Mouse (Mus musculus) hindbrain, embryonic 13.5 days (tissue): ENCODE results near the gene Gm20388. TPM values are rescaled to one million over a fixed set of nuclear protein-coding genes. Genes with fewer than 3 reads are reported as not detected.

Source experiments
- ATAC-seq: fragments of 200-750 bp; cut with Nextera tagmentation; 2 replicates; pipeline ENCODE4 v1.8.0; 2017; ENCODE audit warnings: moderate TSS enrichment; ENCODE audit not compliant: low FRiP score
- H3K27ac ChIP-seq: fragments of 300-500 bp; sonication (generic); 2 replicates; pipeline ENCODE4 v1.5.1; 2015; ENCODE audit warnings: inconsistent platforms, mild to moderate bottlenecking, moderate library complexity
- H3K27me3 ChIP-seq: fragments of 300-500 bp; sonication (generic); 2 replicates; pipeline ENCODE4 v1.6.1; 2015; ENCODE audit warnings: mild to moderate bottlenecking, inconsistent platforms
- H3K36me3 ChIP-seq: fragments of 300-500 bp; sonication (generic); 2 replicates; pipeline ENCODE4 v1.6.1; 2015; ENCODE audit warnings: mild to moderate bottlenecking, inconsistent platforms
- H3K4me1 ChIP-seq: fragments of 300-500 bp; sonication (generic); replicated peaks from 2 replicates; pipeline ENCODE4 v1.6.1; 2015; ENCODE audit warnings: inconsistent platforms
- H3K4me2 ChIP-seq: fragments of 300-500 bp; sonication (generic); 2 replicates; pipeline ENCODE4 v1.6.1; 2015; ENCODE audit warnings: inconsistent platforms, mild to moderate bottlenecking, moderate library complexity
- H3K4me3 ChIP-seq: fragments of 300-500 bp; sonication (generic); 2 replicates; pipeline ENCODE4 v1.5.1; 2015; ENCODE audit warnings: mild to moderate bottlenecking, inconsistent platforms
- H3K9ac ChIP-seq: fragments of 300-500 bp; sonication (generic); 2 replicates; pipeline ENCODE4 v1.6.1; 2015; ENCODE audit warnings: mild to moderate bottlenecking, inconsistent platforms
- H3K9me3 ChIP-seq: fragments of 300-500 bp; sonication (generic); 2 replicates; pipeline ENCODE4 v1.6.1; 2016; ENCODE audit warnings: inconsistent platforms
- WGBS: fragments of 180-500 bp; shearing (Covaris S2); methylation state at CpG from one replicate; pipeline ENCODE4 v1.1.7; 2015; 5-methylcytosine and 5-hydroxymethylcytosine counted together
- polyA plus RNA-seq: library from polyadenylated mRNA; unstranded; fragments of >200 nt; fragmentation: Nextera tagmentation; extraction: Ambion mirVana; gene quantifications from 2 replicates; pipeline ENCODE4 v1.2.1, GENCODE M21; 2015

Gm20388 gene
- polyA plus RNA-seq, 1 experiment from 2014 or later, result 1.9 TPM

GRCm38 (mm10) chr8:122961458-122961857, 3050.8 kb downstream of the Gm20388 start:
- Histone ChIP-seq H3K27ac (no peak overlapping the region), H3K27me3 (no peaks in the 10 kb centered on the region), H3K4me3 (no peak overlapping the region), H3K4me1 (peaks cover 21% of the 10 kb centered on the region), H3K9ac (no peak overlapping the region), H3K9me3 (no peaks in the 10 kb centered on the region), H3K36me3 (no peaks in the 10 kb centered on the region), H3K4me2 (no peak overlapping the region)
- ATAC-seq, result no peak
- 79% methylated on average over 2 of the region's 2 CpGs for WGBS

- ATAC-seq, result no peak
- Histone ChIP-seq H3K9me3 (no peaks in the 10 kb centered on the region), H3K27me3 (no peaks in the 10 kb centered on the region), H3K27ac (no peak overlapping the region), H3K36me3 (no peaks in the 10 kb centered on the region), H3K4me1 (peaks cover 16% of the 10 kb centered on the region), H3K4me2 (no peak overlapping the region), H3K4me3 (no peak overlapping the region), H3K9ac (no peak overlapping the region)
- WGBS, result 59% methylated on average over 5 of the region's 5 CpGs
Observed at GRCm38 (mm10) chr8:122962046-122962445, 3051.4 kb downstream of the Gm20388 start.

GRCm38 (mm10) chr8:122966638-122967037, 3056.0 kb downstream of the Gm20388 start:
- H3K36me3 ChIP-seq, result peaks cover 10% of the 10 kb centered on the region
- no peak overlapping the region for H3K9ac ChIP-seq
- H3K4me2 ChIP-seq, result no peak overlapping the region
- peaks cover 8% of the 10 kb centered on the region for H3K4me1 ChIP-seq
- WGBS, result 92% methylated on average over 3 of the region's 3 CpGs
- H3K9me3 ChIP-seq, result no peaks in the 10 kb centered on the region
- H3K4me3 ChIP-seq, result no peak overlapping the region
- ATAC-seq, result no peak
- no peaks in the 10 kb centered on the region for H3K27me3 ChIP-seq
- H3K27ac ChIP-seq, result no peak overlapping the region

GRCm38 (mm10) chr8:122968145-122968544, 3057.5 kb downstream of the Gm20388 start:
- Histone ChIP-seq H3K27ac (no peak overlapping the region), H3K9me3 (no peaks in the 10 kb centered on the region), H3K27me3 (no peaks in the 10 kb centered on the region), H3K4me3 (no peak overlapping the region), H3K36me3 (peaks cover 10% of the 10 kb centered on the region), H3K4me1 (no peaks in the 10 kb centered on the region; the same call in 1 of the 2 replicates), H3K9ac (no peak overlapping the region), H3K4me2 (no peak overlapping the region)
- ATAC-seq, result no peak
- WGBS, result 97% methylated on average over 3 of the region's 3 CpGs

DNA sequence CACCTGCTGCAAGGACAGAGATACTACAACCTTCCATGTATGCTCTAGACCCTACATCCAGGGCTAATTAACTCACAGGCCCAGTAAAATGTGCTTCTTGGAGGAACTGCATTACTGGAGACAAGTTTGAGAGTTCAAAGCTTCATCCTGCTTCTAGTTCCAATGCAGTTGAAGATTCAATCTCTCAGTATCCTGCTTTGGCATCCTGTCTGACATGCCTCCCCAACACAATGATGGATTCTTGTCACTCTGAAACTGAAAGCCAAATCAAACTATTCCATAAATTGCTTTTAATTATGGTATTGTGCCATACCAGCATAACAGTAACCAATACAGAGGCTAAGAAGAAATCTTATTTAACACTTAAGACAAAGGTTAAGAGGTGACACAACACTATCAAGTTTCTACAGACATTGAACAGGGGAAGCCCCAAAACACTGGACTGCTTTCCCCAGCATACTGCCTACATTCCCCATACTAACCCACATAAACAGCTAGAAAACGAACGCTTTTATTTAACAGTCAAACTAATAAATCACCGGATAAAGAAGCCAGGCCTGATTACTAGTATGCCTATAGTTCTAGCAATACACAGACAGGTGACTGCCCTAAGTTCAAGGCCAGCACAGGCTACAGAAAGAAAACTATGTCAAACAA, 3059.5 kb downstream of the Gm20388 start:
- 96% methylated on average over 3 of the region's 3 CpGs for WGBS
- Histone ChIP-seq H3K9me3 (no peaks in the 10 kb centered on the region), H3K27ac (no peak overlapping the region), H3K36me3 (peaks cover 10% of the 10 kb centered on the region), H3K27me3 (no peaks in the 10 kb centered on the region), H3K9ac (no peak overlapping the region), H3K4me3 (no peak overlapping the region), H3K4me2 (no peak overlapping the region), H3K4me1 (no peaks in the 10 kb centered on the region)
- no peak for ATAC-seq

DNA sequence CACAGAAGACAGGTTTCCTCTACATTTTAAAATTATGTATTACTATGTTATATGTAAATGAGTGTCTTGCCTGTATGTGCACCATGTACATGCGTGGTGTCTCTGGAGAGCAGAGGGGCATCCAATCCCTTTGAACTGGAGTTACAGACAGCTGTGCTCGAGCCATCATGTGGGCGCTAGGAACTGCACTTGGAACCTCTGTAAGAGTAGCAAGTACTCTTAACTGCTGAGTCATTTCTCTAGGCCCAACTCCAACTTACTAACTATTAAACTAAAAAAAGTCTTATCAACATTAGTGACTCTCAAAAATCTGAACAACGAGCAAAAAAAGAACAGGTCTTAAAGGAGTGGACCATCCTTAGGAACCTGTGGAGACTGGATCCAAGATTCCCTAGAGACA, 3065.4 kb downstream of the Gm20388 start:
- Histone ChIP-seq H3K4me2 (no peak overlapping the region), H3K36me3 (no peaks in the 10 kb centered on the region), H3K9me3 (no peaks in the 10 kb centered on the region), H3K9ac (no peak overlapping the region), H3K4me1 (0 out of 2 replicates have a peak, but pooled peaks cover 5% of the 10 kb centered on the region), H3K27ac (no peak overlapping the region), H3K27me3 (no peaks in the 10 kb centered on the region), H3K4me3 (no peak overlapping the region)
- ATAC-seq, result no peak
- 92% methylated on average over 4 of the region's 4 CpGs for WGBS

- Histone ChIP-seq H3K27me3 (no peaks in the 10 kb centered on the region), H3K4me1 (0 out of 2 replicates have a peak, but pooled peaks cover 5% of the 10 kb centered on the region), H3K9ac (no peak overlapping the region), H3K9me3 (no peaks in the 10 kb centered on the region), H3K27ac (no peak overlapping the region; the same call in 1 of the 2 replicates), H3K4me3 (no peak overlapping the region), H3K4me2 (no peak overlapping the region), H3K36me3 (no peaks in the 10 kb centered on the region)
- 93% methylated on average over 3 of the region's 3 CpGs for WGBS
- ATAC-seq, result no peak
Observed at GRCm38 (mm10) chr8:122979424-122979823, 3068.8 kb downstream of the Gm20388 start.

DNA sequence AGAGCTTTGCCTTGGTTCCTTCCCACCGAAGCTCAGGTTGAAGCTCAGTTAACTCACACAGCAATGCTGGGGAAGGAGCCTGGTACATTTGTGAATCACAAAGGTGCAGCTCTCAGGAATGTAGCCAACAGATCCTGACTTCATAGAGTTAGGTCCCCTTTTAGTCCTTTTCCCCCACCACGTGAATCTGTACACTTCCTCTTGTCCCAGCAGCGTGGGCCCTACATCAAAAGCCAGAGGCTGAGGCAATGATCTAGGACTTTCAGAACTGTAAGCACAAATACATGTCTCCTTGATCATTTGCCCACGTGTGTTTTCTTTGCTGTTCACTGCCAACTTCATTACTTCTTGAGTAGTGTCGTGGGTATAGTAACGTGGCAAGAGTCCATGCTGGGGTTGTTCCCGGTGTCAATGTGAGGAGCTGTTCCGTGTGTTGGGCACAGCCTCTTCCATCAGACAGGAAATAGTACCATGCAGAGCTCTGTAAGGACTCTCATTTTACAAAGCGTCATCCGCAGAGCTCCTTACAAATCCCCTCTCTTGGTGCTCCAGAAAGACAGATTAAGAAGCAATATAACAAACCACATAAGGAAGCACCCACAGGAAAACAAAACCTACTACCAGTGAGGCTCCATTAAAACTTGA, 3069.3 kb downstream of the Gm20388 start:
- Histone ChIP-seq H3K36me3 (no peaks in the 10 kb centered on the region), H3K4me3 (no peak overlapping the region), H3K9ac (no peak overlapping the region), H3K27me3 (no peaks in the 10 kb centered on the region), H3K9me3 (no peaks in the 10 kb centered on the region), H3K4me1 (0 out of 2 replicates have a peak, but pooled peaks cover 5% of the 10 kb centered on the region), H3K27ac (no peak overlapping the region; the same call in 1 of the 2 replicates), H3K4me2 (no peak overlapping the region)
- ATAC-seq, result no peak
- 79% methylated on average over 10 of the region's 10 CpGs for WGBS

DNA sequence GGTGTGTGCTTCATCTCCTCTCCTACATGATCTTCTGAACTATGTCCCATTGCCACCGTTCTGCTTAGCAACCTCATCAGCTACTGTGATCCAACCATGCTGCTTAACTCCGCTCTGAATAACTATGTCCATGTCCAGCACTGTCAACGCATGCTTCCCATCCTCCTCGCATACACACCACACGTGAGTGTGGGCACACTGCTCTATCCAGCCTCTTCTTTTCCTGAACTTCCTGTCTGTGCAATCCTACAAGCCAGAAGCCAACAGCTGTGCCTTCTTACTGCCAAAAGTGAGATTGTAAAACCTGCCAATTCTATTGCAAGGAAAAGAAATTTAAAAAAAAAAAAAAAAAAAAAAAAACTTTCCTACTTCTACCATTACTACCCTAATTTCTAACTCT, 3071.0 kb downstream of the Gm20388 start:
- Histone ChIP-seq H3K4me2 (no peak overlapping the region), H3K4me3 (no peak overlapping the region), H3K4me1 (peaks cover 12% of the 10 kb centered on the region; the same call in 1 of the 2 replicates), H3K9ac (no peak overlapping the region), H3K27ac (no peak overlapping the region), H3K36me3 (no peaks in the 10 kb centered on the region), H3K27me3 (no peaks in the 10 kb centered on the region), H3K9me3 (no peaks in the 10 kb centered on the region)
- no peak for ATAC-seq
- 86% methylated on average over 5 of the region's 5 CpGs for WGBS

GRCm38 (mm10) chr8:122983178-122983942, 3072.7 kb downstream of the Gm20388 start:
- no peak overlapping the region for H3K9ac ChIP-seq
- H3K36me3 ChIP-seq, result no peaks in the 10 kb centered on the region
- peaks cover 25% of the 10 kb centered on the region for H3K4me1 ChIP-seq
- no peaks in the 10 kb centered on the region for H3K9me3 ChIP-seq
- 89% methylated on average over 19 of the region's 19 CpGs for WGBS
- no peak overlapping the region for H3K4me3 ChIP-seq
- no peak for ATAC-seq
- no peak overlapping the region for H3K27ac ChIP-seq
- no peak overlapping the region for H3K4me2 ChIP-seq
- no peaks in the 10 kb centered on the region for H3K27me3 ChIP-seq

DNA sequence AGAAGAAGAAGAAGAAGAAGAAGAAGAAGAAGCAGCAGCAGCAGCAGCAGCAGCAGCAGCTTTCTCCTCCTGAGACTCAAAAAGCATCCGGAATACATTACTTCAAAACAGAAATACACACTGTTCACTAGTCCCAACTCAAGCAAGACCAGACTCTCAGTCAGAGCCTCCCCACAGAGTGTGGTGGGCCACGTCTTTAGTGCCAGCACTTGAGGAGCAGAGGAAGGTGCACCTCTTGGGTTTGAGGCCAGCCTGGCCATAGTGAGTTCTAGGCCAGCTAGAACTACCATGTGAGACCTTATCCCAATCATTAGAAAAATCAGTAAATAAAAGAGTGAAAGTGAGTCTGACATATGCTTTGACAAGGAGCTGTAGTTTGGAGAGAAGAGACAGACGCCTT, 3073.5 kb downstream of the Gm20388 start:
- ATAC-seq, result no peak
- Histone ChIP-seq H3K36me3 (no peaks in the 10 kb centered on the region), H3K4me1 (peaks cover 25% of the 10 kb centered on the region), H3K4me3 (no peak overlapping the region), H3K27ac (no peak overlapping the region), H3K9me3 (no peaks in the 10 kb centered on the region), H3K9ac (no peak overlapping the region), H3K4me2 (no peak overlapping the region), H3K27me3 (no peaks in the 10 kb centered on the region)
- WGBS, result 83% methylated on average over 3 of the region's 3 CpGs

- Histone ChIP-seq H3K4me2 (no peak overlapping the region), H3K27ac (no peak overlapping the region), H3K36me3 (no peaks in the 10 kb centered on the region), H3K4me1 (peaks cover 21% of the 10 kb centered on the region), H3K9me3 (no peaks in the 10 kb centered on the region), H3K4me3 (no peak overlapping the region), H3K9ac (no peak overlapping the region), H3K27me3 (no peaks in the 10 kb centered on the region)
- 88% methylated on average over 8 of the region's 8 CpGs for WGBS
- no peak for ATAC-seq
Observed at GRCm38 (mm10) chr8:122986501-122987184, 3076.0 kb downstream of the Gm20388 start.
